Mouse (Mus musculus) embryonic fibroblast, embryonic 13.5 days (primary cell): ENCODE results near the gene Plbd2.

ENCODE experiments used
- CTCF ChIP-seq: IDR thresholded peaks from 2 replicates; pipeline ENCODE4 v1.5.1; 2011; ENCODE audit warnings: mild to moderate bottlenecking, control low read depth, low read length, moderate library complexity, borderline replicate concordance; ENCODE audit not compliant: insufficient read depth
- POLR2A ChIP-seq: IDR thresholded peaks from 2 replicates; pipeline ENCODE4 v1.6.1; 2011; ENCODE audit warnings: low read depth, mild to moderate bottlenecking, control low read depth, low read length, moderate library complexity

DNA sequence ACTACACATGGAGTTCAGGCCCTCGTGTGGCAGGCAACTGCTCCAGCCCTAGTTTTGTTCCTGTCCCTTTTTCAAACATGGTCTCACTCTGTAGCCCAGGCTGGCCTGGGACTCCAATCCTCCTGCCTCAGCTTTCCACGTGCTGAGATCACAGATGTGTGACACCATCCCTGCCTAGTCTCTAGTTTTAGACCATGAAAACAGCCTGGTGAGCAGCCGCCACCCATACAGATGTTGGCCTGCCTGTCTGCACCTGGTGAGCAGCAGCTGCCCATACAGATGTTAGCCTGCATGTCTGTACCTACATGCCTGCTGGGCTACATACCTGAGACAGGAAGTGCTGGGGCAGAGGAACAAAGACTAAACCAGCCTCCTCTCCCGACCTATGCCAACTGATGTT is 4.2 kb downstream of the Plbd2 start:
- no peak for TF ChIP-seq CTCF
- TF ChIP-seq POLR2A = no peak
